Mouse (Mus musculus) bone marrow macrophage, adult 2 months (primary cell): ENCODE measurements around the gene B9d2.

ENCODE experiments used
- CTCF ChIP-seq: IDR thresholded peaks from 2 replicates; pipeline ENCODE4 v1.5.1; 2012; ENCODE audit warnings: low read depth, mild to moderate bottlenecking, low read length, moderate library complexity
- POLR2A ChIP-seq: IDR thresholded peaks from 2 replicates; pipeline ENCODE4 v1.6.1; 2012; ENCODE audit warnings: mild to moderate bottlenecking, low read depth, low read length, borderline replicate concordance

- TF ChIP-seq POLR2A (no peak), CTCF (no peak)
These were observed 10.5 kb upstream of the B9d2 start for GRCm38 (mm10) chr7:25670096-25670495.
